Mouse (Mus musculus): ENCODE measurements around the gene Gcgr.

Gene Gcgr

GRCm38 (mm10) chr11:120530085-120530964 lies at the start of gene Gcgr:
Gene Gcgr, plus strand, starts transcription at chr11:120530699.
- no peak for DNase-seq (ENCODE audit: low read depth, low spot score)

GRCm38 (mm10) chr11:120483448-120483934 lies 47.0 kb upstream of the Gcgr start:
- no peak for DNase-seq (ENCODE audit: low read depth, low spot score)

GRCm38 (mm10) chr11:120484265-120484981 lies 46.1 kb upstream of the Gcgr start, which contains the start of gene Mrpl12:
Gene Mrpl12, plus strand, starts transcription at chr11:120484613.
- peak; percentile 94 for DNase-seq (ENCODE audit: low read depth, low spot score)

GRCm38 (mm10) chr11:120485251-120485650 lies 45.2 kb upstream of the Gcgr start:
- no peak for DNase-seq (ENCODE audit: low read depth, low spot score)

GRCm38 (mm10) chr11:120488516-120488915 lies 42.0 kb upstream of the Gcgr start:
- no peak for DNase-seq (ENCODE audit: low read depth, low spot score)

GRCm38 (mm10) chr11:120489054-120489761 lies 41.3 kb upstream of the Gcgr start:
- DNase-seq (ENCODE audit: low read depth, low spot score) = peak; percentile 55

GRCm38 (mm10) chr11:120490291-120491046 lies 40.0 kb upstream of the Gcgr start:
- no peak for DNase-seq (ENCODE audit: low read depth, low spot score)

- peak; percentile 52 for DNase-seq (ENCODE audit: low read depth, low spot score)
Measured at GRCm38 (mm10) chr11:120491317-120492023, 39.0 kb upstream of the Gcgr start, which contains the start of gene Slc25a10. Gene Slc25a10, plus strand, starts transcription at chr11:120491840.

- DNase-seq (ENCODE audit: low read depth, low spot score) = no peak
Measured at GRCm38 (mm10) chr11:120492024-120492877, 38.2 kb upstream of the Gcgr start.

GRCm38 (mm10) chr11:120492878-120493203 lies 37.7 kb upstream of the Gcgr start:
- DNase-seq (ENCODE audit: low read depth, low spot score) = no peak

- DNase-seq (ENCODE audit: low read depth, low spot score) = no peak
Measured at GRCm38 (mm10) chr11:120493351-120493750, 37.1 kb upstream of the Gcgr start.

GRCm38 (mm10) chr11:120493911-120494310 lies 36.6 kb upstream of the Gcgr start:
- no peak for DNase-seq (ENCODE audit: low read depth, low spot score)

GRCm38 (mm10) chr11:120497436-120497835 lies 33.1 kb upstream of the Gcgr start:
- no peak for DNase-seq (ENCODE audit: low read depth, low spot score)

- no peak for DNase-seq (ENCODE audit: low read depth, low spot score)
Measured at GRCm38 (mm10) chr11:120498226-120498625, 32.3 kb upstream of the Gcgr start.

GRCm38 (mm10) chr11:120498891-120499290 lies 31.6 kb upstream of the Gcgr start:
- no peak for DNase-seq (ENCODE audit: low read depth, low spot score)

GRCm38 (mm10) chr11:120499894-120500293 lies 30.6 kb upstream of the Gcgr start:
- DNase-seq (ENCODE audit: low read depth, low spot score) = no peak

- no peak for DNase-seq (ENCODE audit: low read depth, low spot score)
Measured at GRCm38 (mm10) chr11:120500357-120500756, 30.1 kb upstream of the Gcgr start.

- no peak for DNase-seq (ENCODE audit: low read depth, low spot score)
Measured at GRCm38 (mm10) chr11:120501018-120501417, 29.5 kb upstream of the Gcgr start.

- DNase-seq (ENCODE audit: low read depth, low spot score) = no peak
Measured at GRCm38 (mm10) chr11:120501701-120502100, 28.8 kb upstream of the Gcgr start.

- DNase-seq (ENCODE audit: low read depth, low spot score) = no peak
Measured at GRCm38 (mm10) chr11:120505661-120506060, 24.8 kb upstream of the Gcgr start.
